Mouse (Mus musculus) urinary bladder, adult 18-20 months (tissue): ENCODE measurements at regions not wholly inside any gene's neighbourhood (a gene's known extent, or its start where the extent isn't known, plus 50 kb on each side); places are given as distances from the start of the nearest gene placed in this dataset.

Source experiments
- DNase-seq, 2 experiments: peaks; one replicate each; pipeline ENCODE4 v3.0.0; 2022; ENCODE audit warnings: low spot score in 2 of 2, mixed read lengths in 2 of 2

DNA sequence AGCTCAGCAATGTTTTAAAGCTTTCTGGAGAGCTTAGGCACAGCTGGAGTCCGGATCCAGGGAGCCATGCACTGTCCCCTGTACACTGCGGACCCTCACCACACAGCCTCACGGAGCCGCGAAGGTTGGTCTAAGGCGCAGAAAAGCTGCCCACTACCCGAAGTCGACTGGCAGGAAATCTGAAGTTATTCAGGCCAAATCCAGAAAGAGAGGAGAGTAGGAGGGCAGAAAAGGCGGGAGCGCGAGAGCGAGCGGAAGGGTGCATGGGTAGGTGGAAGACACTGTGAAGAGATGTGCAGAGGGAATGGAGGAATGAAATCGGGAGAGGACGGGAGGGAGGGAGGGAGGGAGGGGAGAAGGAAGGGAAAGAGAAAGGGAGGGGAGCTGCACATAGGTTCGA, 51.2 kb upstream of the Kdm8 start:
- DNase-seq, result peak in 1 of 2 experiments; percentile 9

DNA sequence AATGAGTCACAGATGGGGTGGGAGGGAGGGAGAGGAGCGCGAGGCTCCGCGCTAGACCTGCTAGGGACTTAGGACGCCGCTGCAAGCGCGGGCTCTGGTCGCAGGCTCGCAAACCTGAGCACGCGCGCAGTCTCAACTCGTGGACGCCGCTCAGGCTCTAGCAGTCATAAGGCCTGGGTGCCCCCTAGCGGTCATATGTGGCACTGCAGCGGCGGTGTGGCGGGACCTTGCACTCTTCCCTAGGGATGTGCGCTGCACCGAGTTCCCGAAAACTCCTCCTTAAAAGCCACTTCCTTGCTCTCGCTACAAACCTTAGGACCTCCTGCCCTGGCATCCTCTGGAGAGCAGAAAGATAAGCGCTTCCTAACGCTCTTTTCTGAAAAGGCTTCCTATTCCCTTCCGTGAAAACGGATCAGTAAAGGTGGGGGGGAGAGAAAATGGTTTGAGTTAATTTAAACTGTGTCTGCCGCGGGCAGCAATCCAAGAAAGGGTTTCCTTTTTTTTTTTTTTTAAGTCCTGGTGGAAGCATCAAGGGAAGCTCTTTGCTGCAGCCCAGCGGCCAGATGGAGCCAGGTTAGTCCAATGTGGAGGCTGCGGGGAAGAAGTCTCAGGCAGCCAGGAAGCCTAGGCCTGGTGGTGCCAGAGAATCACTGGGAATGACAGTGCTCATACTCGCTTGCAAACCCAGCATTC, 50.7 kb upstream of the Kdm8 start:
- DNase-seq, result peak; percentile 87 to 95
